Mouse (Mus musculus): ENCODE results near the gene Pom121l2. TPM values are rescaled to one million over a fixed set of nuclear protein-coding genes. Genes with fewer than 3 reads are reported as not detected.

Gene Pom121l2
- polyA plus RNA-seq (2017; shearing (Covaris generic)): not detected

GRCm38 (mm10) chr13:21980981-21981802, at the start of gene Pom121l2:
Gene Pom121l2 (plus strand): TSS chr13:21981194.

GRCm38 (mm10) chr13:21944926-21945740, 35.9 kb upstream of the Pom121l2 start, which contains the start of gene Zfp184:
Gene Zfp184 (plus strand): TSS chr13:21945094.

GRCm38 (mm10) chr13:22009642-22010041, 28.6 kb downstream of the Pom121l2 start, which contains the start of gene Prss16:
Gene Prss16 (minus strand): TSS chr13:22009742.

GRCm38 (mm10) chr13:22035267-22036148, 54.5 kb downstream of the Pom121l2 start, which contains the start of the genes Hist1h2ah and Hist1h2bk:
Gene Hist1h2ah (minus strand): TSS chr13:22035568.
Gene Hist1h2bk (plus strand): TSS chr13:22035870.

Other genes with a start within 250 kb of the Pom121l2 start
- gene Hist1h4j, start 246.1 kb upstream of the Pom121l2 start, polyA plus RNA-seq (2017; shearing (Covaris generic)): 1 to 10 TPM in 1 of 2 experiments, not detected in 1; 1.2 TPM
- 10 to 100 TPM; 14.4 to 26.1 TPM for gene Hist1h4k, start 230.7 kb upstream of the Pom121l2 start, polyA plus RNA-seq (2017; shearing (Covaris generic))
- 1 to 10 TPM; 5.2 to 7.9 TPM for gene Hist1h2ak, start 227.4 kb upstream of the Pom121l2 start, polyA plus RNA-seq (2017; shearing (Covaris generic))
- gene Hist1h2bn, start 227.1 kb upstream of the Pom121l2 start, polyA plus RNA-seq (2017; shearing (Covaris generic)): 1 to 10 TPM in 1 of 2 experiments, not detected in 1; 3.5 TPM
- 10 to 100 TPM; 12.2 to 12.7 TPM for gene Hist1h1b, start 200.6 kb upstream of the Pom121l2 start, polyA plus RNA-seq (2017; shearing (Covaris generic))
- gene Hist1h3i, start 197.8 kb upstream of the Pom121l2 start, polyA plus RNA-seq (2017; shearing (Covaris generic)): 1 to 10 TPM; 1.3 to 2.5 TPM
- 10 to 100 TPM in 1 of 2 experiments, 1 to 10 TPM in 1; 1.0 to 13.1 TPM for gene Hist1h2an, start 194.0 kb upstream of the Pom121l2 start, polyA plus RNA-seq (2017; shearing (Covaris generic))
- 1 to 10 TPM in 1 of 2 experiments, not detected in 1; 1.5 TPM for gene Hist1h2bp, start 193.7 kb upstream of the Pom121l2 start, polyA plus RNA-seq (2017; shearing (Covaris generic))
- 10 to 100 TPM; 10.3 to 13.9 TPM for gene Hist1h2bq, start 171.0 kb upstream of the Pom121l2 start, polyA plus RNA-seq (2017; shearing (Covaris generic))
- not detected for gene Hist1h2ao, start 170.7 kb upstream of the Pom121l2 start, polyA plus RNA-seq (2017; shearing (Covaris generic))
- gene Hist1h4m, start 169.4 kb upstream of the Pom121l2 start, polyA plus RNA-seq (2017; shearing (Covaris generic)): 10 to 100 TPM; 27.8 to 33.8 TPM
- 10 to 100 TPM in 1 of 2 experiments, 1 to 10 TPM in 1; 6.0 to 10.8 TPM for gene Hist1h4n, start 149.0 kb upstream of the Pom121l2 start, polyA plus RNA-seq (2017; shearing (Covaris generic))
- gene Hist1h2ap, start 147.7 kb upstream of the Pom121l2 start, polyA plus RNA-seq (2017; shearing (Covaris generic)): 100 to 1,000 TPM; 513 to 599 TPM
- 10 to 100 TPM; 10.1 to 13.9 TPM for gene Hist1h2br, start 147.5 kb upstream of the Pom121l2 start, polyA plus RNA-seq (2017; shearing (Covaris generic))
- under 1 TPM in 1 of 2 experiments, not detected in 1; 0.09 TPM for gene Zfp184, start 36.1 kb upstream of the Pom121l2 start, polyA plus RNA-seq (2017; shearing (Covaris generic))
- gene Prss16, start 28.5 kb downstream of the Pom121l2 start, polyA plus RNA-seq (2017; shearing (Covaris generic)): under 1 TPM; 0.28 to 0.85 TPM
- not detected for gene Hist1h2ah, start 54.4 kb downstream of the Pom121l2 start, polyA plus RNA-seq (2017; shearing (Covaris generic))
- 1 to 10 TPM in 1 of 2 experiments, under 1 TPM in 1; 0.45 to 2.6 TPM for gene Hist1h2bk, start 54.7 kb downstream of the Pom121l2 start, polyA plus RNA-seq (2017; shearing (Covaris generic))
- 10 to 100 TPM; 12.3 to 15.6 TPM for gene Hist1h4i, start 60.2 kb downstream of the Pom121l2 start, polyA plus RNA-seq (2017; shearing (Covaris generic))
- gene Hist1h2ag, start 61.8 kb downstream of the Pom121l2 start, polyA plus RNA-seq (2017; shearing (Covaris generic)): 10 to 100 TPM; 12.1 to 24.2 TPM
- 10 to 100 TPM in 1 of 2 experiments, 1 to 10 TPM in 1; 4.8 to 10.1 TPM for gene Hist1h2bj, start 62.0 kb downstream of the Pom121l2 start, polyA plus RNA-seq (2017; shearing (Covaris generic))
- gene Vmn1r188, start 103.2 kb downstream of the Pom121l2 start, polyA plus RNA-seq (2017; shearing (Covaris generic)): not detected
- not detected for gene Vmn1r189, start 124.6 kb downstream of the Pom121l2 start, polyA plus RNA-seq (2017; shearing (Covaris generic))
- gene Vmn1r191, start 202.8 kb downstream of the Pom121l2 start, polyA plus RNA-seq (2017; shearing (Covaris generic)): not detected
- not detected for gene Vmn1r192, start 209.9 kb downstream of the Pom121l2 start, polyA plus RNA-seq (2017; shearing (Covaris generic))
- under 1 TPM in 1 of 2 experiments, not detected in 1; 0.48 TPM for gene Vmn1r193, start 242.0 kb downstream of the Pom121l2 start, polyA plus RNA-seq (2017; shearing (Covaris generic))